Mouse (Mus musculus): Measurements from ENCODE around the gene Prickle1.
A peak's percentile ranks its signal among the peaks of the same experiment; 100 is the strongest.

The Prickle1 gene

GRCm38 (mm10) chr15:93594296-93594887 lies 1.3 kb downstream of the Prickle1 start:
- no peak for DNase-seq (ENCODE audit: low spot score in 2 of 2)

GRCm38 (mm10) chr15:93592596-93592995 lies 3.1 kb downstream of the Prickle1 start:
- no peak for DNase-seq (ENCODE audit: low spot score in 2 of 2)

- DNase-seq (ENCODE audit: low spot score in 2 of 2), result no peak
These were observed 3.8 kb downstream of the Prickle1 start for GRCm38 (mm10) chr15:93591831-93592321.

GRCm38 (mm10) chr15:93591371-93591770 lies 4.3 kb downstream of the Prickle1 start:
- no peak for DNase-seq (ENCODE audit: low spot score in 2 of 2)

GRCm38 (mm10) chr15:93588401-93588800 lies 7.3 kb downstream of the Prickle1 start:
- DNase-seq (ENCODE audit: low spot score in 2 of 2), result no peak

GRCm38 (mm10) chr15:93587660-93588059 lies 8.0 kb downstream of the Prickle1 start:
- no peak for DNase-seq (ENCODE audit: low spot score in 2 of 2)

- no peak for DNase-seq (ENCODE audit: low spot score in 2 of 2)
These were observed 12.6 kb downstream of the Prickle1 start for GRCm38 (mm10) chr15:93583051-93583450.

- DNase-seq (ENCODE audit: low spot score in 2 of 2), result no peak
These were observed 14.0 kb downstream of the Prickle1 start for GRCm38 (mm10) chr15:93581736-93582135.

GRCm38 (mm10) chr15:93579899-93580298 lies 15.8 kb downstream of the Prickle1 start:
- DNase-seq (ENCODE audit: low spot score in 2 of 2), result no peak

GRCm38 (mm10) chr15:93579100-93579499 lies 16.6 kb downstream of the Prickle1 start:
- no peak for DNase-seq (ENCODE audit: low spot score in 2 of 2)

- no peak for DNase-seq (ENCODE audit: low spot score in 2 of 2)
These were observed 19.3 kb downstream of the Prickle1 start for GRCm38 (mm10) chr15:93576361-93576760.

- DNase-seq (ENCODE audit: low spot score in 2 of 2), result peak; percentile 76 to 86
These were observed 19.8 kb downstream of the Prickle1 start for GRCm38 (mm10) chr15:93575884-93576283.

GRCm38 (mm10) chr15:93572889-93573288 lies 22.8 kb downstream of the Prickle1 start:
- no peak for DNase-seq (ENCODE audit: low spot score in 2 of 2)

- DNase-seq (ENCODE audit: low spot score in 2 of 2), result no peak
These were observed 24.7 kb downstream of the Prickle1 start for GRCm38 (mm10) chr15:93570881-93571495.

GRCm38 (mm10) chr15:93568911-93569310 lies 26.8 kb downstream of the Prickle1 start:
- DNase-seq (ENCODE audit: low spot score in 2 of 2), result no peak

- peak; percentile 47 to 60 for DNase-seq (ENCODE audit: low spot score in 2 of 2)
These were observed 28.0 kb downstream of the Prickle1 start for GRCm38 (mm10) chr15:93567546-93568307.

- no peak for DNase-seq (ENCODE audit: low spot score in 2 of 2)
These were observed 32.2 kb downstream of the Prickle1 start for GRCm38 (mm10) chr15:93563491-93563890.

GRCm38 (mm10) chr15:93561540-93561939 lies 34.2 kb downstream of the Prickle1 start:
- no peak for DNase-seq (ENCODE audit: low spot score in 2 of 2)

GRCm38 (mm10) chr15:93558421-93558820 lies 37.3 kb downstream of the Prickle1 start:
- no peak for DNase-seq (ENCODE audit: low spot score in 2 of 2)

- no peak for DNase-seq (ENCODE audit: low spot score in 2 of 2)
These were observed 40.0 kb downstream of the Prickle1 start for GRCm38 (mm10) chr15:93555719-93556118.

- DNase-seq (ENCODE audit: low spot score in 2 of 2), result no peak
These were observed 41.4 kb downstream of the Prickle1 start for GRCm38 (mm10) chr15:93554203-93554851.

GRCm38 (mm10) chr15:93552169-93552568 lies 43.5 kb downstream of the Prickle1 start:
- no peak for DNase-seq (ENCODE audit: low spot score in 2 of 2)

Measured in right cerebral cortex, postnatal 10 days (tissue).